Mouse (Mus musculus) MEL (cell line): ENCODE measurements around the gene Ryr3. TPM values are rescaled to one million over a fixed set of nuclear protein-coding genes. Genes with fewer than 3 reads are reported as not detected.

ENCODE experiments used
- DNase-seq: peaks from one replicate; pipeline ENCODE4 v3.0.0; 2011; ENCODE audit warnings: low read depth, low spot score
- H3K27ac ChIP-seq: 2 replicates; pipeline ENCODE4 v1.5.1; 2012; ENCODE audit warnings: low read depth, mild to moderate bottlenecking, control low read depth, low read length, moderate library complexity; ENCODE audit not compliant: control insufficient read depth
- H3K27me3 ChIP-seq, 2 experiments: fragments of 150-350 bp in 1 of 2; sonication (generic) in 1 of 2; 2 replicates each; pipeline ENCODE4 v1.6.1; 2012; ENCODE audit warnings: low read length in 2 of 2, mild to moderate bottlenecking in 2 of 2, improper control_type of control experiment in 1 of 2, moderate library complexity in 1 of 2; ENCODE audit not compliant: insufficient read depth in 2 of 2, control insufficient read depth in 1 of 2
- H3K36me3 ChIP-seq, 2 experiments: 2 replicates each; pipeline ENCODE4 v1.6.1; 2012 to 2014; ENCODE audit warnings: low read length in 2 of 2, improper control_type of control experiment in 1 of 2, inconsistent platforms in 1 of 2, mild to moderate bottlenecking in 1 of 2; ENCODE audit not compliant: insufficient read depth in 2 of 2, control insufficient read depth in 1 of 2
- H3K4me1 ChIP-seq, 2 experiments: fragments of 150-350 bp in 1 of 2; sonication (generic) in 1 of 2; 2 replicates each; pipeline ENCODE4 v1.6.1; 2012; ENCODE audit warnings: low read length in 2 of 2, improper control_type of control experiment in 1 of 2, mild to moderate bottlenecking in 1 of 2; ENCODE audit not compliant: insufficient read depth in 2 of 2, control insufficient read depth in 1 of 2
- H3K4me3 ChIP-seq, 2 experiments: fragments of 150-350 bp in 1 of 2; sonication (generic) in 1 of 2; 2 replicates each; pipeline ENCODE4 v1.5.1; 2012; ENCODE audit warnings: low read depth in 2 of 2, low read length in 2 of 2, mild to moderate bottlenecking in 2 of 2, moderate library complexity in 2 of 2, control low read depth in 1 of 2, improper control_type of control experiment in 1 of 2; ENCODE audit not compliant: control insufficient read depth in 1 of 2, insufficient read depth in 1 of 2
- H3K79me2 ChIP-seq: 2 replicates; pipeline ENCODE4 v1.6.1; 2012; ENCODE audit warnings: mild to moderate bottlenecking, low read length, moderate library complexity; ENCODE audit not compliant: control insufficient read depth, poor library complexity, insufficient read depth
- H3K9ac ChIP-seq: 2 replicates; pipeline ENCODE4 v1.6.1; 2012; ENCODE audit warnings: low read depth, mild to moderate bottlenecking, control low read depth, low read length, moderate library complexity; ENCODE audit not compliant: control insufficient read depth, poor library complexity, severe bottlenecking
- H3K9me3 ChIP-seq: fragments of 150-350 bp; sonication (generic); replicated peaks from 2 replicates; pipeline ENCODE4 v1.6.1; 2012; ENCODE audit warnings: mild to moderate bottlenecking, low read length, improper control_type of control experiment, moderate library complexity; ENCODE audit not compliant: insufficient read depth
- CTCF ChIP-seq, 3 experiments: IDR thresholded peaks in 2 of 3; conservative IDR thresholded peaks in 1 of 3; 2 replicates each; pipeline ENCODE4 v1.5.1; 2011 to 2012; ENCODE audit warnings: low read length in 3 of 3, low read depth in 2 of 3, mild to moderate bottlenecking in 2 of 3, improper control_type of control experiment in 1 of 3, inconsistent platforms in 1 of 3, mixed read lengths in 1 of 3, moderate library complexity in 1 of 3; ENCODE audit not compliant: control insufficient read depth in 1 of 3, insufficient read depth in 1 of 3, poor library complexity in 1 of 3, severe bottlenecking in 1 of 3
- EP300 ChIP-seq, 2 experiments: IDR thresholded peaks; 2 replicates each; pipeline ENCODE4 v1.6.1; 2011; ENCODE audit warnings: improper control_type of control experiment in 2 of 2, low read length in 2 of 2, low read depth in 1 of 2, mild to moderate bottlenecking in 1 of 2
- ETS1 ChIP-seq: IDR thresholded peaks from 2 replicates; pipeline ENCODE4 v1.6.1; 2012; ENCODE audit warnings: low read depth, mild to moderate bottlenecking, inconsistent platforms, low read length, improper control_type of control experiment, moderate library complexity
- GATA1 ChIP-seq: IDR thresholded peaks from 2 replicates; pipeline ENCODE4 v1.6.1; 2011; ENCODE audit warnings: low read depth, low read length, improper control_type of control experiment
- JUND ChIP-seq: IDR thresholded peaks from 2 replicates; pipeline ENCODE4 v1.6.1; 2011; ENCODE audit warnings: low read depth, mild to moderate bottlenecking, improper control_type of control experiment, low read length
- KAT2A ChIP-seq: conservative IDR thresholded peaks from 2 replicates; pipeline ENCODE4 v1.6.1; 2012; ENCODE audit warnings: low read depth, low read length, improper control_type of control experiment, inconsistent platforms
- MAFK ChIP-seq: IDR thresholded peaks from 2 replicates; pipeline ENCODE4 v1.6.1; 2011; ENCODE audit warnings: low read depth, mild to moderate bottlenecking, low read length, improper control_type of control experiment, borderline replicate concordance
- MAX ChIP-seq: IDR thresholded peaks from 2 replicates; pipeline ENCODE4 v1.6.1; 2011; ENCODE audit warnings: low read length, improper control_type of control experiment
- MXI1 ChIP-seq: IDR thresholded peaks from 2 replicates; pipeline ENCODE4 v1.6.1; 2011; ENCODE audit warnings: mild to moderate bottlenecking, low read depth, low read length, improper control_type of control experiment
- MYB ChIP-seq: IDR thresholded peaks from 2 replicates; pipeline ENCODE4 v1.6.1; 2011; ENCODE audit warnings: mild to moderate bottlenecking, low read depth, low read length, improper control_type of control experiment
- POLR2A ChIP-seq, 2 experiments: IDR thresholded peaks; 2 replicates each; pipeline ENCODE4 v1.6.1; 2011 to 2012; ENCODE audit warnings: low read length in 2 of 2, mild to moderate bottlenecking in 2 of 2, control low read depth in 1 of 2, improper control_type of control experiment in 1 of 2, low read depth in 1 of 2, moderate library complexity in 1 of 2; ENCODE audit not compliant: control insufficient read depth in 1 of 2, insufficient read depth in 1 of 2, poor library complexity in 1 of 2
- RAD21 ChIP-seq: IDR thresholded peaks from 2 replicates; pipeline ENCODE4 v1.6.1; 2011; ENCODE audit warnings: mild to moderate bottlenecking, low read depth, low read length, improper control_type of control experiment
- RCOR1 ChIP-seq: IDR thresholded peaks from 2 replicates; pipeline ENCODE4 v1.6.1; 2012; ENCODE audit warnings: low read depth, mild to moderate bottlenecking, inconsistent platforms, low read length, improper control_type of control experiment
- SMC3 ChIP-seq: IDR thresholded peaks from 2 replicates; pipeline ENCODE4 v1.6.1; 2011; ENCODE audit warnings: low read depth, low read length, improper control_type of control experiment
- TAL1 ChIP-seq: IDR thresholded peaks from 2 replicates; pipeline ENCODE4 v1.6.1; 2012; ENCODE audit warnings: mild to moderate bottlenecking, inconsistent platforms, low read length, moderate library complexity, mixed read lengths
- TCF12 ChIP-seq: IDR thresholded peaks from 2 replicates; pipeline ENCODE4 v1.6.1; 2014; ENCODE audit warnings: low read depth, mild to moderate bottlenecking, inconsistent platforms, low read length, improper control_type of control experiment, moderate library complexity
- UBTF ChIP-seq: IDR thresholded peaks from 2 replicates; pipeline ENCODE4 v1.6.1; 2012; ENCODE audit warnings: low read depth, mild to moderate bottlenecking, inconsistent platforms, low read length, improper control_type of control experiment, moderate library complexity, borderline replicate concordance; ENCODE audit not compliant: insufficient read depth
- ZC3H11A ChIP-seq: IDR thresholded peaks from 2 replicates; pipeline ENCODE4 v1.6.1; 2012; ENCODE audit warnings: low read depth, mild to moderate bottlenecking, inconsistent platforms, low read length, improper control_type of control experiment
- ZNF384 ChIP-seq: IDR thresholded peaks from 2 replicates; pipeline ENCODE4 v1.6.1; 2012; ENCODE audit warnings: low read depth, mild to moderate bottlenecking, inconsistent platforms, low read length, improper control_type of control experiment
- polyA plus RNA-seq, 2 experiments: library from polyadenylated mRNA; stranded (reverse) in 1 of 2; unstranded in 1 of 2; fragments of >175 nt in 1 of 2; fragments of >200 nt in 1 of 2; gene quantifications; 2 replicates each; pipeline versions ENCODE4 v1.2.1 to v1.2.4; 2012; ENCODE audit warnings: low replicate concordance in 2 of 2, low read depth in 1 of 2; ENCODE audit not compliant: insufficient read length in 2 of 2, insufficient read depth in 1 of 2, missing spikeins in 1 of 2
- total RNA-seq: library from RNA; depleted of rRNA; stranded (reverse); fragments of 300-350 nt; gene quantifications from 2 replicates; pipeline ENCODE4 v1.2.3, GENCODE M21; 2012

The Ryr3 gene
- total and polyA plus RNA-seq, 3 experiments = 0.04 TPM; not detected in 2

DNA sequence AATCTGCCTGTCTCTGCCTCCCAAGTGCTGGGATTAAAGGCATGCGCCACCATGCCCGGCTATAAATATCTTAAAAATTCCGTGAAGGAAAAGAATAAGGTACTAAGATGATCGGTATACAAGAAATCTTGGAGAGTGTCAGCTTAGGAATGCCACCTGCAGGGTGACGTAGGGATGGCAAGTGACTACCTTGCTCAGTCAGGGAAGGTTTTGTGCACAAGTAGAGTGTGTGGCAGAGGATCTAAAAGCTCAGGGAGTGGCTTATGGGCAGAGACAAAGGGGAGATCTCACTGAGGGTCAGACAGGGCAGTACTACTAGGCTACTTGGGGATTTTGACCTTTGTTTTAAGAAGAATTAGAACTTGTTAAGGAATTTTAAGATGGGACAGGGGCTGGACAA lies 457.2 kb downstream of the Ryr3 start:
- TF ChIP-seq MAX (no peak), CTCF (IDR thresholded peaks at IDR 0.05 in 2 of 3, conservative IDR thresholded peaks at IDR 0.05 in 1 of 3; ENCODE audit: control insufficient read depth in 1 of 3, insufficient read depth in 1 of 3, low read depth in 2 of 3, low read length in 3 of 3, poor library complexity in 1 of 3, severe bottlenecking in 1 of 3) (peak in 2 of 3 experiments; percentile 8 to 28; a peak in 3 of 6 replicates), RAD21 (peak; percentile 23), ETS1 (no peak), SMC3 (peak; percentile 58)
- Histone ChIP-seq H3K9ac (no peak overlapping the region), H3K9me3 (no peaks in the 10 kb centered on the region), H3K4me3 (no peak overlapping the region), H3K27ac (no peak overlapping the region), H3K27me3 (no peaks in the 10 kb centered on the region; a peak in 1 of 4 replicates), H3K4me1 (no peaks in the 10 kb centered on the region; a peak in 1 of 4 replicates), H3K79me2 (no peaks in the 10 kb centered on the region), H3K36me3 (peaks cover 0 to 2% of the 10 kb centered on the region in 2 experiments; a peak in 1 of 4 replicates)
- peak; percentile 17 for DNase-seq

DNA sequence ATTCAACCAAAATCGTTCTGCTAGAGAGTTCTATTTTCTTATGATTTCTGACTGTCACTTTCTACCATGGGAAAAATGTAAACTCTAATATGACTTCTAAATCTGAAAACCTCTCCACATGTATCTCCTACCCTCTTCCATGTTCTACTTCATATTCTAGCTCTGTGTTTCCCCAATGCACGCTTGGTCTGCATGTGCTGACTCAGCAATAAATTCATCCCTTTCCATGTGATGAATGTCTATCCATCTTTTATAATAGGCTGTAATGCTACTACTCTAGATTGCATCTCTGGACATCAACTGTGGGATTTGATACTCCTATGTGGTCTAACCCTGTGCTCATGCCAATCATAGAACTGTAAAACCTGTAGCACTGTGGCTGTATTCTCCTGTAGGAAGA lies 458.2 kb downstream of the Ryr3 start:
- Histone ChIP-seq H3K79me2 (no peaks in the 10 kb centered on the region), H3K4me1 (no peaks in the 10 kb centered on the region; a peak in 1 of 4 replicates), H3K9ac (no peak overlapping the region), H3K36me3 (peaks cover 0 to 2% of the 10 kb centered on the region in 2 experiments; a peak in 1 of 4 replicates), H3K27me3 (no peaks in the 10 kb centered on the region; a peak in 1 of 4 replicates), H3K4me3 (no peak overlapping the region), H3K9me3 (no peaks in the 10 kb centered on the region), H3K27ac (no peak overlapping the region)
- TF ChIP-seq MAFK (peak; percentile 95), CTCF (IDR thresholded peaks at IDR 0.05 in 2 of 3, conservative IDR thresholded peaks at IDR 0.05 in 1 of 3; ENCODE audit: control insufficient read depth in 1 of 3, insufficient read depth in 1 of 3, low read depth in 2 of 3, low read length in 3 of 3, poor library complexity in 1 of 3, severe bottlenecking in 1 of 3) (no peak)
- no peak for DNase-seq

DNA sequence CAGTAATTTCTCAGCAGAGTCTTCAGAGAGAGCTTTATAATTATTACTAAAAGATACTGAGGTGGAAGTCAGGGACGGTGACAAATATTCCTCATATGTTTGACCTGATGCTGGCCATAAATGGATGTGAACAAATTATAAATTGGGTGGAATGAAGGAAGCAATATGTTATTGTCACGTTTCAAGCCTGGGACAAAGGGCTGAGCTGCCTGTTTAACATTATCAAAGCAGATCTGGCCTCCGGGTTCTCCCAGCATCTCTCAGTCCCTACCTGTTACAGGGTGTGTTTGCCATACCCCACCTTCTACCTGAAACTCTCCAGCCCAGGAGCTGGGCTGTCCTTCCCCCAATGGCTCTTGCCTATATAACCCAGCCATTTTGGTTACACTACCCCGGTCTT lies 463.6 kb downstream of the Ryr3 start:
- H3K36me3 ChIP-seq = no peaks in the 10 kb centered on the region
- H3K27me3 ChIP-seq = peaks cover 0 to 3% of the 10 kb centered on the region in 2 experiments; a peak in 3 of 4 replicates
- no peaks in the 10 kb centered on the region for H3K79me2 ChIP-seq
- DNase-seq = no peak
- H3K27ac ChIP-seq = no peak overlapping the region
- H3K9ac ChIP-seq = no peak overlapping the region
- no peak for TF ChIP-seq MXI1
- no peak for TF ChIP-seq MYB
- TF ChIP-seq MAX = no peak
- TF ChIP-seq TCF12 = no peak
- no peak for TF ChIP-seq RCOR1
- TF ChIP-seq KAT2A = no peak
- no peak for TF ChIP-seq POLR2A (IDR thresholded peaks at IDR 0.05; ENCODE audit: control insufficient read depth in 1 of 2, insufficient read depth in 1 of 2, low read depth in 1 of 2, low read length in 2 of 2, poor library complexity in 1 of 2)
- no peak for TF ChIP-seq EP300 (IDR thresholded peaks at IDR 0.05; ENCODE audit: low read depth in 1 of 2, low read length in 2 of 2)
- no peak for TF ChIP-seq GATA1
- TF ChIP-seq ZC3H11A = no peak
- TF ChIP-seq SMC3 = no peak
- TF ChIP-seq MAFK = no peak
- TF ChIP-seq ZNF384 = no peak
- no peak for TF ChIP-seq UBTF
- TF ChIP-seq TAL1 = no peak
- no peak for TF ChIP-seq JUND
- TF ChIP-seq, all 39 proteins: peak for 0
- Histone ChIP-seq H3K4me3 (no peak overlapping the region), H3K4me1 (no peaks in the 10 kb centered on the region), H3K9me3 (no peaks in the 10 kb centered on the region)
